Mouse (Mus musculus) MEL (cell line): ENCODE data around the gene Card11. TPM values are rescaled to one million over a fixed set of nuclear protein-coding genes. Genes with fewer than 3 reads are reported as not detected.

Experiments used
- DNase-seq: peaks from one replicate; pipeline ENCODE4 v3.0.0; 2011; ENCODE audit warnings: low read depth, low spot score
- H3K27ac ChIP-seq: 2 replicates; pipeline ENCODE4 v1.5.1; 2012; ENCODE audit warnings: low read depth, mild to moderate bottlenecking, control low read depth, low read length, moderate library complexity; ENCODE audit not compliant: control insufficient read depth
- H3K27me3 ChIP-seq, 2 experiments: fragments of 150-350 bp in 1 of 2; sonication (generic) in 1 of 2; 2 replicates each; pipeline ENCODE4 v1.6.1; 2012; ENCODE audit warnings: low read length in 2 of 2, mild to moderate bottlenecking in 2 of 2, improper control_type of control experiment in 1 of 2, moderate library complexity in 1 of 2; ENCODE audit not compliant: insufficient read depth in 2 of 2, control insufficient read depth in 1 of 2
- H3K36me3 ChIP-seq, 2 experiments: 2 replicates each; pipeline ENCODE4 v1.6.1; 2012 to 2014; ENCODE audit warnings: low read length in 2 of 2, improper control_type of control experiment in 1 of 2, inconsistent platforms in 1 of 2, mild to moderate bottlenecking in 1 of 2; ENCODE audit not compliant: insufficient read depth in 2 of 2, control insufficient read depth in 1 of 2
- H3K4me1 ChIP-seq, 2 experiments: fragments of 150-350 bp in 1 of 2; sonication (generic) in 1 of 2; 2 replicates each; pipeline ENCODE4 v1.6.1; 2012; ENCODE audit warnings: low read length in 2 of 2, improper control_type of control experiment in 1 of 2, mild to moderate bottlenecking in 1 of 2; ENCODE audit not compliant: insufficient read depth in 2 of 2, control insufficient read depth in 1 of 2
- H3K4me3 ChIP-seq, 2 experiments: fragments of 150-350 bp in 1 of 2; sonication (generic) in 1 of 2; 2 replicates each; pipeline ENCODE4 v1.5.1; 2012; ENCODE audit warnings: low read depth in 2 of 2, low read length in 2 of 2, mild to moderate bottlenecking in 2 of 2, moderate library complexity in 2 of 2, control low read depth in 1 of 2, improper control_type of control experiment in 1 of 2; ENCODE audit not compliant: control insufficient read depth in 1 of 2, insufficient read depth in 1 of 2
- H3K79me2 ChIP-seq: 2 replicates; pipeline ENCODE4 v1.6.1; 2012; ENCODE audit warnings: mild to moderate bottlenecking, low read length, moderate library complexity; ENCODE audit not compliant: control insufficient read depth, poor library complexity, insufficient read depth
- H3K9ac ChIP-seq: 2 replicates; pipeline ENCODE4 v1.6.1; 2012; ENCODE audit warnings: low read depth, mild to moderate bottlenecking, control low read depth, low read length, moderate library complexity; ENCODE audit not compliant: control insufficient read depth, poor library complexity, severe bottlenecking
- H3K9me3 ChIP-seq: fragments of 150-350 bp; sonication (generic); replicated peaks from 2 replicates; pipeline ENCODE4 v1.6.1; 2012; ENCODE audit warnings: mild to moderate bottlenecking, low read length, improper control_type of control experiment, moderate library complexity; ENCODE audit not compliant: insufficient read depth
- CTCF ChIP-seq, 3 experiments: IDR thresholded peaks in 2 of 3; conservative IDR thresholded peaks in 1 of 3; 2 replicates each; pipeline ENCODE4 v1.5.1; 2011 to 2012; ENCODE audit warnings: low read length in 3 of 3, low read depth in 2 of 3, mild to moderate bottlenecking in 2 of 3, improper control_type of control experiment in 1 of 3, inconsistent platforms in 1 of 3, mixed read lengths in 1 of 3, moderate library complexity in 1 of 3; ENCODE audit not compliant: control insufficient read depth in 1 of 3, insufficient read depth in 1 of 3, poor library complexity in 1 of 3, severe bottlenecking in 1 of 3
- EP300 ChIP-seq, 2 experiments: IDR thresholded peaks; 2 replicates each; pipeline ENCODE4 v1.6.1; 2011; ENCODE audit warnings: improper control_type of control experiment in 2 of 2, low read length in 2 of 2, low read depth in 1 of 2, mild to moderate bottlenecking in 1 of 2
- ETS1 ChIP-seq: IDR thresholded peaks from 2 replicates; pipeline ENCODE4 v1.6.1; 2012; ENCODE audit warnings: low read depth, mild to moderate bottlenecking, inconsistent platforms, low read length, improper control_type of control experiment, moderate library complexity
- GABPA ChIP-seq: IDR thresholded peaks from 2 replicates; pipeline ENCODE4 v1.6.1; 2012; ENCODE audit warnings: low read depth, mild to moderate bottlenecking, inconsistent platforms, low read length, improper control_type of control experiment, moderate library complexity
- GATA1 ChIP-seq: IDR thresholded peaks from 2 replicates; pipeline ENCODE4 v1.6.1; 2011; ENCODE audit warnings: low read depth, low read length, improper control_type of control experiment
- JUND ChIP-seq: IDR thresholded peaks from 2 replicates; pipeline ENCODE4 v1.6.1; 2011; ENCODE audit warnings: low read depth, mild to moderate bottlenecking, improper control_type of control experiment, low read length
- MAX ChIP-seq: IDR thresholded peaks from 2 replicates; pipeline ENCODE4 v1.6.1; 2011; ENCODE audit warnings: low read length, improper control_type of control experiment
- MEF2A ChIP-seq: IDR thresholded peaks from 2 replicates; pipeline ENCODE4 v1.6.1; 2014; ENCODE audit warnings: low read depth, mild to moderate bottlenecking, inconsistent platforms, low read length, improper control_type of control experiment; ENCODE audit not compliant: poor library complexity, insufficient replicate concordance, severe bottlenecking; ENCODE audit errors: extremely low read depth
- MXI1 ChIP-seq: IDR thresholded peaks from 2 replicates; pipeline ENCODE4 v1.6.1; 2011; ENCODE audit warnings: mild to moderate bottlenecking, low read depth, low read length, improper control_type of control experiment
- MYC ChIP-seq: IDR thresholded peaks from 2 replicates; pipeline ENCODE4 v1.6.1; 2011; ENCODE audit warnings: low read depth, mild to moderate bottlenecking, low read length, improper control_type of control experiment, moderate library complexity
- NRF1 ChIP-seq: IDR thresholded peaks from 2 replicates; pipeline ENCODE4 v1.6.1; 2014; ENCODE audit warnings: low read depth, mild to moderate bottlenecking, inconsistent platforms, low read length, improper control_type of control experiment, moderate library complexity; ENCODE audit not compliant: poor library complexity, insufficient read depth, severe bottlenecking
- POLR2AphosphoS5 ChIP-seq: IDR thresholded peaks from 2 replicates; pipeline ENCODE4 v1.6.1; 2012; ENCODE audit warnings: low read depth, borderline replicate concordance, mild to moderate bottlenecking, inconsistent platforms, low read length, moderate library complexity, mixed read lengths
- RAD21 ChIP-seq: IDR thresholded peaks from 2 replicates; pipeline ENCODE4 v1.6.1; 2011; ENCODE audit warnings: mild to moderate bottlenecking, low read depth, low read length, improper control_type of control experiment
- RCOR1 ChIP-seq: IDR thresholded peaks from 2 replicates; pipeline ENCODE4 v1.6.1; 2012; ENCODE audit warnings: low read depth, mild to moderate bottlenecking, inconsistent platforms, low read length, improper control_type of control experiment
- SMC3 ChIP-seq: IDR thresholded peaks from 2 replicates; pipeline ENCODE4 v1.6.1; 2011; ENCODE audit warnings: low read depth, low read length, improper control_type of control experiment
- TAL1 ChIP-seq: IDR thresholded peaks from 2 replicates; pipeline ENCODE4 v1.6.1; 2012; ENCODE audit warnings: mild to moderate bottlenecking, inconsistent platforms, low read length, moderate library complexity, mixed read lengths
- TBP ChIP-seq: IDR thresholded peaks from 2 replicates; pipeline ENCODE4 v1.8.0; 2011; ENCODE audit warnings: low read depth, low read length, improper control_type of control experiment
- TCF12 ChIP-seq: IDR thresholded peaks from 2 replicates; pipeline ENCODE4 v1.6.1; 2014; ENCODE audit warnings: low read depth, mild to moderate bottlenecking, inconsistent platforms, low read length, improper control_type of control experiment, moderate library complexity
- UBTF ChIP-seq: IDR thresholded peaks from 2 replicates; pipeline ENCODE4 v1.6.1; 2012; ENCODE audit warnings: low read depth, mild to moderate bottlenecking, inconsistent platforms, low read length, improper control_type of control experiment, moderate library complexity, borderline replicate concordance; ENCODE audit not compliant: insufficient read depth
- USF1 ChIP-seq: IDR thresholded peaks from 2 replicates; pipeline ENCODE4 v1.6.1; 2014; ENCODE audit warnings: low read depth, mild to moderate bottlenecking, inconsistent platforms, low read length, improper control_type of control experiment, moderate library complexity
- ZC3H11A ChIP-seq: IDR thresholded peaks from 2 replicates; pipeline ENCODE4 v1.6.1; 2012; ENCODE audit warnings: low read depth, mild to moderate bottlenecking, inconsistent platforms, low read length, improper control_type of control experiment
- ZKSCAN1 ChIP-seq: IDR thresholded peaks from 2 replicates; pipeline ENCODE4 v1.6.1; 2012; ENCODE audit warnings: low read depth, mild to moderate bottlenecking, inconsistent platforms, low read length, improper control_type of control experiment, moderate library complexity
- ZMIZ1 ChIP-seq: IDR thresholded peaks from 2 replicates; pipeline ENCODE4 v1.6.1; 2012; ENCODE audit warnings: low read depth, mild to moderate bottlenecking, inconsistent platforms, low read length, improper control_type of control experiment, moderate library complexity
- polyA plus RNA-seq, 2 experiments: library from polyadenylated mRNA; stranded (reverse) in 1 of 2; unstranded in 1 of 2; fragments of >175 nt in 1 of 2; fragments of >200 nt in 1 of 2; gene quantifications; 2 replicates each; pipeline versions ENCODE4 v1.2.1 to v1.2.4; 2012; ENCODE audit warnings: low replicate concordance in 2 of 2, low read depth in 1 of 2; ENCODE audit not compliant: insufficient read length in 2 of 2, insufficient read depth in 1 of 2, missing spikeins in 1 of 2
- total RNA-seq: library from RNA; depleted of rRNA; stranded (reverse); fragments of 300-350 nt; gene quantifications from 2 replicates; pipeline ENCODE4 v1.2.3, GENCODE M21; 2012; rRNA removed

Card11 gene
- total RNA-seq (not detected in 2 replicates), polyA plus RNA-seq (not detected)

GRCm38 (mm10) chr5:141000349-141000748 lies at the start of gene Card11:
Gene Card11 (minus strand): TSS chr5:141000582.
- H3K27ac ChIP-seq: no peak within 1 kb of the TSS
- no peaks in the 10 kb centered on the region for H3K79me2 ChIP-seq
- TF ChIP-seq UBTF: no peak
- TF ChIP-seq MAX: no peak
- TF ChIP-seq RCOR1: no peak
- no peak for TF ChIP-seq USF1
- no peak for TF ChIP-seq MYC
- TF ChIP-seq MXI1: no peak
- no peak for TF ChIP-seq ZC3H11A
- no peak for TF ChIP-seq EP300 (IDR thresholded peaks at IDR 0.05; ENCODE audit: low read depth in 1 of 2, low read length in 2 of 2)
- TF ChIP-seq JUND: no peak
- TF ChIP-seq ETS1: no peak
- no peak for TF ChIP-seq ZKSCAN1
- TF ChIP-seq POLR2AphosphoS5: no peak
- H3K36me3 ChIP-seq: no peaks in the 10 kb centered on the region
- no peaks in the 10 kb centered on the region for H3K4me1 ChIP-seq
- H3K9me3 ChIP-seq: no peaks in the 10 kb centered on the region
- H3K9ac ChIP-seq: no peak within 1 kb of the TSS
- no peaks in the 10 kb centered on the region for H3K27me3 ChIP-seq
- DNase-seq: no peak
- H3K4me3 ChIP-seq: no peak within 1 kb of the TSS

DNA sequence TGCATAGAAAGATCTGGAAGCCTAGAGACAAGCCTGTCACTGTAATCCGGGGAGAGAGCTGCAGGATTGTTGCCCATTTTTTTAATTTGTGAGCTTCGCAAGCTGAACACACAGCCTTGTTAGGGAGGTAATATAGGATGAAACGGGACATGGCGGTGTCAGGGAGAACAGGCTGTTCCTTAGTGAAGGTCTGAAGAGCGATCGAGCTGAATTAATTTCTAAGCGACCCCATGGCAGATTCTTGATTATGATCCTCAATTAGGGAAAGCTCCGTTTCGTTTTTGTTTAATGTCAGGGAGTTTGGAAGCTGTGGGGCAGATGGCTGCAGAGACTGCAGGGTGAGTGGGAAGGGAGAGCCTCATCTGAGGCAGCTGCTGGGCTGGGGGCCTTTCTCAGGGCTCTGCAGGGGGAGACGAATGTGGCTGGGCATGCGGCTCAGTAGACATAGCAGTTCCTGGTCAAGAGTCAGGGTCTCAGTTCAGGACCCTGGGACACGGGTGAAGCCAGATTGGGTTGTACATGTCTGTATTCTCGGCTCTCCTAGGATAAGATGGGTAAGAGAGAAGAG lies 47.4 kb upstream of the Card11 start:
- Histone ChIP-seq H3K27ac (no peak overlapping the region), H3K9ac (no peak overlapping the region), H3K4me1 (no peaks in the 10 kb centered on the region), H3K79me2 (no peaks in the 10 kb centered on the region), H3K27me3 (no peaks in the 10 kb centered on the region)
- no peak for DNase-seq
- TF ChIP-seq TBP: no peak
- no peak for TF ChIP-seq ZC3H11A
- no peak for TF ChIP-seq MEF2A
- TF ChIP-seq TCF12: no peak
- TF ChIP-seq JUND: no peak
- no peak for TF ChIP-seq UBTF
- TF ChIP-seq GABPA: no peak
- TF ChIP-seq MYC: no peak
- TF ChIP-seq GATA1: no peak
- TF ChIP-seq MXI1: no peak
- no peak for TF ChIP-seq CTCF (IDR thresholded peaks at IDR 0.05 in 2 of 3, conservative IDR thresholded peaks at IDR 0.05 in 1 of 3; ENCODE audit: control insufficient read depth in 1 of 3, insufficient read depth in 1 of 3, low read depth in 2 of 3, low read length in 3 of 3, poor library complexity in 1 of 3, severe bottlenecking in 1 of 3)
- no peak for TF ChIP-seq TAL1
- no peak for TF ChIP-seq NRF1
- no peak for TF ChIP-seq RCOR1
- TF ChIP-seq RAD21: no peak
- no peak for TF ChIP-seq SMC3
- TF ChIP-seq ZMIZ1: no peak
- TF ChIP-seq, all 39 proteins: peak for 0
- no peaks in the 10 kb centered on the region for H3K9me3 ChIP-seq
- no peak overlapping the region for H3K4me3 ChIP-seq
- H3K36me3 ChIP-seq: no peaks in the 10 kb centered on the region
